Mouse (Mus musculus): ENCODE measurements around the gene Negr1. TPM values are rescaled to one million over a fixed set of nuclear protein-coding genes. Genes with fewer than 3 reads are reported as not detected.

Gene Negr1
- total RNA-seq, 4 experiments from 2014 or later: 104 to 148 (median 114) TPM

- no peak for DNase-seq (ENCODE audit: low spot score in 2 of 2)
Observed at GRCm38 (mm10) chr3:157105580-157106264, 544.1 kb downstream of the Negr1 start.

- DNase-seq (ENCODE audit: low spot score in 2 of 2): no peak
Observed at GRCm38 (mm10) chr3:157108156-157108555, 546.6 kb downstream of the Negr1 start.

GRCm38 (mm10) chr3:157109308-157109707 lies 547.7 kb downstream of the Negr1 start:
- DNase-seq (ENCODE audit: low spot score in 2 of 2): peak; percentile 35 to 52

GRCm38 (mm10) chr3:157115105-157115760 lies 553.6 kb downstream of the Negr1 start:
- DNase-seq (ENCODE audit: low spot score in 2 of 2): peak; percentile 29 to 33

GRCm38 (mm10) chr3:157116024-157116423 lies 554.4 kb downstream of the Negr1 start:
- no peak for DNase-seq (ENCODE audit: low spot score in 2 of 2)

- DNase-seq (ENCODE audit: low spot score in 2 of 2): no peak
Observed at GRCm38 (mm10) chr3:157119916-157120315, 558.3 kb downstream of the Negr1 start.

- no peak for DNase-seq (ENCODE audit: low spot score in 2 of 2)
Observed at GRCm38 (mm10) chr3:157146124-157146855, 584.7 kb downstream of the Negr1 start.

- no peak for DNase-seq (ENCODE audit: low spot score in 2 of 2)
Observed at GRCm38 (mm10) chr3:157154902-157155301, 593.3 kb downstream of the Negr1 start.

GRCm38 (mm10) chr3:157155513-157155912 lies 593.9 kb downstream of the Negr1 start:
- DNase-seq (ENCODE audit: low spot score in 2 of 2): no peak

- no peak for DNase-seq (ENCODE audit: low spot score in 2 of 2)
Observed at GRCm38 (mm10) chr3:157164840-157165595, 603.4 kb downstream of the Negr1 start.

- no peak for DNase-seq (ENCODE audit: low spot score in 2 of 2)
Observed at GRCm38 (mm10) chr3:157181975-157182374, 620.4 kb downstream of the Negr1 start.

- DNase-seq (ENCODE audit: low spot score in 2 of 2): no peak
Observed at GRCm38 (mm10) chr3:157188939-157189725, 627.5 kb downstream of the Negr1 start.

GRCm38 (mm10) chr3:157189834-157190233 lies 628.2 kb downstream of the Negr1 start:
- no peak for DNase-seq (ENCODE audit: low spot score in 2 of 2)

GRCm38 (mm10) chr3:157190551-157190950 lies 629.0 kb downstream of the Negr1 start:
- DNase-seq (ENCODE audit: low spot score in 2 of 2): no peak

- no peak for DNase-seq (ENCODE audit: low spot score in 2 of 2)
Observed at GRCm38 (mm10) chr3:157192021-157192420, 630.4 kb downstream of the Negr1 start.

GRCm38 (mm10) chr3:157193141-157193540 lies 631.5 kb downstream of the Negr1 start:
- no peak for DNase-seq (ENCODE audit: low spot score in 2 of 2)

- DNase-seq (ENCODE audit: low spot score in 2 of 2): no peak
Observed at GRCm38 (mm10) chr3:157198659-157199058, 637.1 kb downstream of the Negr1 start.

GRCm38 (mm10) chr3:157201726-157202125 lies 640.1 kb downstream of the Negr1 start:
- DNase-seq (ENCODE audit: low spot score in 2 of 2): no peak

- peak; percentile 46 to 50 for DNase-seq (ENCODE audit: low spot score in 2 of 2)
Observed at GRCm38 (mm10) chr3:157203573-157203972, 642.0 kb downstream of the Negr1 start.

- DNase-seq (ENCODE audit: low spot score in 2 of 2): no peak
Observed at GRCm38 (mm10) chr3:157206752-157207151, 645.2 kb downstream of the Negr1 start.

GRCm38 (mm10) chr3:157208966-157209365 lies 647.4 kb downstream of the Negr1 start:
- peak; percentile 21 to 52 for DNase-seq (ENCODE audit: low spot score in 2 of 2)
